Mouse (Mus musculus) megakaryocyte progenitor cell, adult 5-6 weeks (primary cell): ENCODE measurements around the gene Iqgap1. TPM values are rescaled to one million over a fixed set of nuclear protein-coding genes. Genes with fewer than 3 reads are reported as not detected.
"Not testable (repeated sequence)": the region's sequence is repeated elsewhere in the genome, so short reads cannot be mapped to it uniquely, and the experiment has no call there.

Experiments
- ATAC-seq: replicated peaks from 2 replicates; pipeline ENCODE4 v1.8.0; 2016; ENCODE audit warnings: mild to moderate bottlenecking, moderate TSS enrichment, inconsistent platforms; ENCODE audit not compliant: poor library complexity
- total RNA-seq, 2 experiments: library from RNA; stranded (forward) in 1 of 2; stranded (reverse) in 1 of 2; fragments of 157-497, 149-512 nt in 1 of 2; fragments of 200-1000 nt in 1 of 2; gene quantifications; 2 replicates each; pipeline versions ENCODE4 v1.2.3 to v1.2.4; 2015 to 2017

Iqgap1 gene
- total RNA-seq, 2 experiments from 2014 or later = 81.0 to 90.5 TPM

DNA sequence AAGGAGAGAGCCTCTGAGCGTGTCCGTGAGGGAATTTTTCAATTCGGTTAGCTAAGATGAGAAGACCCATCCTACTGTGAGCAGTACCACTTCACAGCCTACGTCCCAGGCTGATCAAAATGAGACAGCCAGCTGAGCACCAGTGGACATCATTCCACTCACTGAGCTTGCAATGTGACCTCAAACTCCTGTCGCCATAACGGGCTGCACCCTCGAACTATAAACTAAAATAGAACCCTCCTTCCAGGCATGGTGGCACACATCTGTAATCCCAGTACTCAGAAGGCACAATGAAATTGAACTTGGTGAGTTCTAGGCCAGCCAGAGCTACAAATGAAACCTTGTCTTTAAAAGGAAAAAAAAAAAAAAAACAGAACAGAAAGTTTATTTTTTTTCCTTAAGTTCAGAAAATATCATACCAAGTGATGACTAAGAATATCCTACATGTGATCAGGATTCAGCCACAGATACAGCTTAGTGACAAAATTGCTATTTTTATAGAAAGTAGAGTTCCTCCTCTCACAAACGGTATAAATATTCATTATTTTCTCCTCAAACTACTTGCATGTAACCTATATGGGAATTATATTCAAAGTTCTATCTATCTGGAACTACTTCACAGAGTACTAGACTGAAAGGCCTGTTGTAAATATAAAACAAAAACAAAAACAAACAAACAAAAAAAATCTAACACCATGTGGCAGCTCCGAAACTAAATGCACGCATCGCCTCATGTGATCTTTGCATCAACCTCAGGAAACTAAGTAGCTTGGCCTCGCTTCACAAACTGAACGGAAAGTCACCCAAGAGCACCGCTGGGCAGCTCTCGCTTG is 50.9 kb downstream of the Iqgap1 start:
- ATAC-seq = no peak

DNA sequence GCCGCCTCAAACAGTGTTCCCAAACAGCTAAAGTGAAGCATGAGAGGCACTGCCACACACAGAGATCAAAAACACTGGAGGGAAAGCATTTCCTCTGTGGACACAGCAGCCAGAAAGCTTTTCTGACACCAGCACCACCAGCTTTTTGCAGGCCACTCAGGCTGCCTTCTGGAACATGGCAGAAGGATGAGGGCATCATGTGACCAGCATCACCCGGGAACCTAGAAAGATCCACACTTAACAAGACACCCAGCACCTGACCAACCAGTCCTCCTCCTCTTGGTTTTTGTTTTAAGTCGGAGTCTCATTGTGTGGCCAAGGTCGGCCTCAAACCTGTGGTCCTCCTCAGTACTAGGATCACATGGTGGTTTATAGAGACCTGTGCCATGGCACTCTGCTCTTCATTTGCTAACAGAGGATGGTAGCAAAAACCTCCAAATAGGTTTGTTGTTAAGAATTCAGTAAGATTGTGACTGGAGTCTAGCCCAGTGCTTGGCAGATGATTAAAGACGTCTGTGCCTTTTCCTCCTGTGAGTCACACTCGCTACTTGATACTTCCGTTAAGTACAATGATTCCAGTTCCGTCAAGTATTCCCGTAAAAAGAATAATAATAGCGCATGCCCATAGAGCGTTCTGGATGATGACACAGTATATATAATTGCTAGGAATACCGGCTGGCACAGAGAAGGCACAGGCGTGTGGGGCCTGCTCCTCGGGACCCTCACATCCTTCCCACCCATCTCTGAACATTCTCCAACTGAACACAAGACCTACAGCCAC is 51.8 kb downstream of the Iqgap1 start:
- ATAC-seq = no peak

DNA sequence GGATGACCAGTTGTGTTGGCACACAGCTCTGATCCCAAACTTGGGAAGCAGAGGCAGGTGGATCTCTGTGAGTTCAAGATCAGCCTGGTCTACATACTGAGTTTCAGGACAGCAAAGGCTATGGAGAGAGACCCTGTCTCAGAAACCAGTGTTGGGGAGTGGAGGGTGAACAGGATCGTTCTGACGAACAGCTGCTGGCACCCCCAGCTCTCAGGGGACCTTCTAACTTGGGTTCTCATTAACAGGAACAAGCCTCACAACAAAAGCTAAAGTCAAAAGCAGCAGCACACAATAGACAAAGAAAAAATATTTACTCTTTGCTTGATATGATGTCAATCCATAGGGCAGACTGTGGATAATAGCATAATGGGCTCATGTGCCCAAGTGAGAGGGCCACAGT is 55.3 kb downstream of the Iqgap1 start:
- no peak for ATAC-seq

DNA sequence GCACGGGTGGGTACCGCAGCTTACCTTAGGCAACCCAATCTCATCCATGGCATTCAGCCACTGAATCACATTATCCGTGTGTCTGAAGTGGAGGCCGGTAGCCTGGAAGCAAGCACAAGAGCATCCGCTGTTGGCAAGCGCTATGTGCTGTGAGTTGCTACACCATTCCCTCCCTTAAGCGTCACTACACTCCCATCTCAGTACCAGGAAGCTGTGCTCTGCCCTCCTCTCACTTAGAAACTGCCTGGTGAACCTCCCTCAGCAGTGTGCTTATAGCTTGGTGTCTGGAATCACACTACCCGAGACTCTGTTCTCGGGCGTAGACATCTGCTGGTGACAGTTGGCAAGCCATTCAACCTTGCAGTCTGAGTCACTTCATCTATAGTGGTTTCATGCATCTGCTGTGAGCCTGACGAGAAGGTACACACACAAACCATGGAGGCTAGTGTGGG is 58.9 kb downstream of the Iqgap1 start:
- no peak for ATAC-seq

DNA sequence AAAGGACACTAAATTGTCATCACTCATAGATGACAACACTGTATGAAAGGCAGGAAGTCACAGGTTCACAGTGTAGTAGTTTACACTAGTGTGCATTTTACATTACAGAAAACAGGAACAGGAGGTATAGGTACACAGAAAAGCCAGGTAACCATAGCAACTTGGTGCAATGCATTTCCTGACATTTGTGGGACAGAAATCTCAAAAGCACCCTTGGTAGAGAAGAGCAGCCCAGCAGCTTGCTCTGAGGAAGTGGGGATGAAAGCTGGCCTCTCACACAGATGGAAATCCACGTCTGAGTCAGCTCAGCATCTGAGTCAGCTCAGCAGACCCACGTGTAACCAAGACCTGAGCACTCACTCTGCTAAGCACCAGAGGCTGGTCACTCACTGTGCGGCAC is 59.7 kb downstream of the Iqgap1 start:
- peak; percentile 9; the same call in 1 of the 2 replicates for ATAC-seq

DNA sequence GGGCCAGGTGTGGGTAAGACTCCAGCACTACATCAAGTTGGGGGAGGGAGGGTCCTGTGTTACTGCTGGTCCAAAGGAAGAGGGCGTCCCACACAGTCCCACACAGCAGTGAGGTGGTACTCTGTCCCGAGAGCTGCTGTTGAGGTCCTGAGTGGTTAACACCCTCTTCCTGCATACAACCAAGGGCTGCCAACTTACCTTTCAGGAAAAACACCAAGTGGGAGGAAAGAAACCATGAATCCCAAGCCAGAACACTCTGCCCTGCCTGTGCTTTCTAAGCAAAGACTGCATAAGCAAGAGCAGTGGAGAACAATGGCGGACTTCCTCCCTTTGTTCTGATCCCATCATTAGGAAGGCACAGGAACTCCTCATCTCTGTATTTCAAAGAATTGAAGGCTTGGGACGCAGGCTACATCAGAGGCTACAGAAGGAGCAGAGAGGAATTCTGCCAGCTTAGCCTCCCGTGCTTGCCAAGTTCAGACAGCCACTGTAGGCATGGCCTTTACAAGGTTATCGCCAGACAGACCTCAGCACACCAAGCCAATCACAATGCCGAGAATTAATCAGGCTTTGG is 61.8 kb downstream of the Iqgap1 start:
- ATAC-seq = no peak

DNA sequence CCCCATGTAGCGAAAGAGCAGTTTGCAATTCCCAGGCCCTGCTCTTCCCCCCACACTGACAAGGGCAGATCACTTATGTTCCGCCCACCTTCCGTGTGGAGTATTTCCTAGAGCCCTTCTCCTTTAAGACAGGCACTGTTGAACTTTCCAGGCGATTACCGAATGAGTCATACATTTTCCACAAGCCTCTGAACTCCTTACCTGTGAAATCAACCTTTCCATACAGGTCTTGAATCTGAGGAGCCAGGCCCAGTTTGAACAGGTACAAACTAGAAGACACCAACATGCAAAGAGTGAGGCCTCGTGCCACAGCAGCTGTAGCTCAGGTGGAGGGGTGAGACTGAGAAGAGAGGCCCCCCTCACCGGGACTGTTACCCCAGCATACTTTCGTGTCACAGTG is 63.5 kb downstream of the Iqgap1 start:
- no peak for ATAC-seq

DNA sequence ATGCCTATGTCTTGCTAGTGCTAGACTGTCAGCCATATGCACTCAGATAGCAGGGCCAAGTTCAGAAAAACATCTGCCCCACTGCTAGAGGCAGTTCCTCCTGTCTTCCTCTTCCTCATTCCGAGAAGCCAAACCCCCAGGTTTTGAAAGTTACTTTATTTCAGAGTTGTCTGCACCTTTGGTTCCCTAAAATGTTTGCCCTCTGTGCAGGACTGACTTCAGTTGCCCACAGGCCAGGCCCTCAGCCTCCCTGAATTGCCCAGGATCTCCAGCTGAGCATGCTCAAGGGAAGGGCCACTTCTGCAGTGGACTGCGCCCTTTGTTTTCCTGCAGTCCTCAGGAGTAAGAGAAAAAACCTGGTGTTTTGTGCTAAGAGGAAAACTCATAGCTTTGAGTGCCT is 71.7 kb downstream of the Iqgap1 start:
- peak; percentile 86 for ATAC-seq

DNA sequence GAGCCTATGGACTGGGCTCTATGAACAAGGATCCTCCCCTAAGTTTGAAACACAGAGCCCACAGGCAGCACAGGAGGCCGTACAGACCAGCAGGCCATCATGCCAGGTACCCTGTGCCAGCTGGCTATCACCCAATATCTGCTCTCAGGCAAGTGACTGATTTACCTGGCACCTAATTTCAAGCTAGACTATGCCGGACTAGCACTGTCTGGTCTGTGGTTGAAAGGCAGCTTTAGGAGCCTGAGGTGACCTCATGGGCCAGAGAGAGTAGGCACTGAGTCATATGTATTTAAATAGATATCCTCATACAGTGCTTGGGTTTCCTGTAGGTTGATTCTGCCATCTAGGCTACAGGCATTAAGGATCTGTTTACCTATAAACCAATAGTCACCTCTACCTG is 72.2 kb downstream of the Iqgap1 start:
- ATAC-seq = peak; percentile 9; the same call in 1 of the 2 replicates

DNA sequence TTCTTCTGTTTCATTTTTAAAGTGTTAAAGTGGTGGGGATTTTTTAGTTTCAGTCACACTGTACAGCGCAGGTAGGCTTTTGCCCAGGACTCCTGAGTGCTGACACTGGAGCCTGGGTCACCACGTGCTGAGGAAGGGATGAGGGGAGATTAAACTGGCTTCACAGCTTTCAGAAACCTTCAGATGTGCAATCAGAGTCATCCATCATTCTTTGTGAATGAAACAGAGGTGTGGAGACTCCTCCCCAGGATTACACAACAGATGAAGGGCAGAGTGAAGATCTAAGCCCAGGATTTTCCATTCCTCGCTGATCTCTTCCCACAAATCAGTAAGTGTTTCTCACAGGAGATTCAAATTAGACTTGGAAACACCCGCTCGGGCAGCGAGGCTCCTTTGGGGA is 76.2 kb downstream of the Iqgap1 start:
- ATAC-seq = no peak

DNA sequence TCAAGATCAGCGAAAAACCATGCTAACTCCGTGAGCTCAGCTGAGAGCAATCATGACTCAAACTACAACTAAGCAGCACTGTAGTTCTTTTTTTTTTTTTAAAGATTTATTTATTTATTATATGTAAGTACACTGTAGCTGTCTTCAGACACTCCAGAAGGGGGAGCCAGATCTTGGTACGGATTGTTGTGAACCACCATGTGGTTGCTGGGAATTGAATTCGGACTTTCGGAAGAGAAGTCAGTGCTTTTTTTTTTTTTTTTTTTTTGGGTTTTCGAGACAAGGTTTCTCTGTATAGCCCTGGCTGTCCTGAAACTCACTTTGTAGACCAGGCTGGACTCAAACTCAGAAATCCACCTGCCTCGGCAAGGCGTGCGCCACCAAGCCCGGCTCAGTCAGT is 76.7 kb downstream of the Iqgap1 start:
- not testable (repeated sequence) for ATAC-seq

DNA sequence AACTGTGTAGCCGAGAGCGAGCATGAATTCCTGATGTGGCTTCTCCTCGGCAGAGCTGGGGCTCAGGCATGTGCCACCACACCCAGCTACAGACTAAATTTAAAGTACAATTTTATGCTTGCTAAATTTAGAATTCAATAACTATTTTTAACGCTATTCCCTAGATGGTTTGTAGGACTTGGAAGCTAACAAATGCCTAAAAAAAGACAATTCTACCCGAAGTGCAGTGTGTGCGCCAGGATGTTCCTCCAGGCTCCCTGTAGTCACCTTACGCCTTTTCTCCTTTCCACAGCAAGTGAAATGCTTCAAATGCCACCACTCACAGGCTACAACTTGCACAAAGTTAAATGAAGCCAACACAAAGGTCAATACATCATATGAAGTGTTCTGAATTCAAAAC is 78.4 kb downstream of the Iqgap1 start:
- no peak for ATAC-seq

DNA sequence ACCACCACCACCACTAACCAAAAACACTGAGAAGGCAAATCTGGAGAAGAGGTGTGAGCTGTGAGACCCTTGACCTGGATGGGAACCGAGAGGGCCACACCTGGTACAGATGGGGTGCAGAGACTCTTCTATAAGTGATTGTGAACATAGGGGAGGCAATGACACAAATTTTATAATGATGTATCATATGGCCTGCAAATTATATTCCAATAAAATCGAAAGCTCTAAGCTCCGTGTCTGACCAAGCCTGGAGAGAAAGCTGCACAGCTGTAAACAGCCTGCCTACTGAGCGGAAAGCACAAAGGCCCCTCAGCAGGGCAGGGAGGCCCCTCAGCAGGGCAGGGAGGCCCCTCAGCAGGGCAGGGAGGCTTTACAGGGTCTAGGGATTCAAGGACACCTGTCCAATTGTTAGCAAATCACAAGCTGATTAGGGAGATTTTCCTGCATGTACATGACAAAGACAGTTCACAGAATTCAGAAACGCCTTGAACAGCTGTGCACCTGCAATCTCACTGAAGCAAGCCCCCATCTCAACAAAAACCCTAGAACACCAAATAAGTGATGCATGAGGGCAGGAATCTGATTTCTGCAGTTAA is 79.5 kb downstream of the Iqgap1 start:
- ATAC-seq = no peak

DNA sequence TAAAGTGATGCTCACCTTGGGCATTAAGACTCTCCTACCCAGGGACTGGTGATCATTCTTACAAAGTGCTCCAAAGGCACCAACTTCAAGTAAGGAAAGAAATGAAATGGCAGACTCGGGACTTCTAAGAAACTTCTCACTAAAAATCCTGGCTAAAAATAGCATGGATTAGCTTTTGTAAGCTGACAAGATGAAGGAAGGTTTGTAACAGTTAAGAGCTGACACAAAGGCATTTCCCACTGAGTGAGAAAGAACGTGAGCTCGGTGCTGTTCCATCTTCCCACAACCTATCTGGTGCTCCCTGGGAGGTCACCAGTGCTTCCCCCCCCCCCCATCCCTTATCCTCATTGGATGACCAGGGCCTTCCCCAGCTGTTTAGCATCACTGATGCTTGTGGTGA is 80.0 kb downstream of the Iqgap1 start:
- no peak for ATAC-seq

DNA sequence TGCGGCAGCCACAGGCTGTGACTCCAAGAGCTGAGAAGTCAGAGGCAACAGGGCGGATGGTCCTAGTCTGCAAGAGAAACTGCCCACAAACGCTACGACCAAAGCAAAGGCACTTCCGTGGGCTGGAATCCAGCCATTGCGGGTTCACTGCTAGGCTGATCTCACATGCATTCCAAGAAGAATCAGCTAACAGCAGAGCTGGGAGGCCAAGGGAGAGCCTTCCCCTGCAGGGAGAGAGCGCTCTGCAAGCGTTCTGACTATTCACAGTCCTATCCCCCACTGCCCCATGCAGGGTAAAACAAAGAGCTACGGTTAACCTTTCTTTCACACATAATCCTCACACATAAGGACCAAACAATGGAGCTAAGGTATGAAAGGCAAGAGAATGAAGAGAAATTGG is 80.5 kb downstream of the Iqgap1 start:
- ATAC-seq = no peak

DNA sequence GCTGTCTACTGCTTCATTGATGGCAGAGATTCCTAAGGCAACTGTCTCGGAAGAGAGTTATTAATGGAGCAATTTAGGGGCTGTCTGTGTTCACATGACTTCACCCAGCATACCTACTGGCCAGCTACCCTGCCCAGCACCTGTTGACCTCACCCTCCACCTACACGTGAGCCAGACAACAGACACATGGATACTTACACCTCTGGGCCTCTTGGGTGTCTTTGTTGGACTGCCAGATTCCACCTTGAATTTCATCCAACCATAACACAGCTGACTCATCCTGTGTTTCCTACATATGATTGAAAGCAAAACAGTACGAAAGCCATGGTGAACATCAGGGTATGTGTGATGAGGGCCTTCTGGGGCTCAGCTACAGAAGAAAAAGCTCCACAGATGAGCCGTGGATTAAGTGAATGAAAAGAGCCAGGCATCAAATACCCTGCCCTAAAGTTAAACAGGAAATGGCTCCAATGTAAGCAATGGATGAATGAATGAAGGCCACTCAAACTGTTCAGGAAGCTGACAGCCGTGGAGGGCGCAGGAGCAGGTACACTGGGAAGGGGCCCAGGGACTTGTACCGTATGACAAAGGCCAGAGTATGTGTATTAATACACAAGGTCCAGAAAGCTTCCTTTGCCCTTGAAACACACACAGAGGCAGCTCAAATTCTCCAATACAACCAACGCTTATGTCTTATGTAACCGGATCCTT is 81.7 kb downstream of the Iqgap1 start:
- no peak for ATAC-seq

DNA sequence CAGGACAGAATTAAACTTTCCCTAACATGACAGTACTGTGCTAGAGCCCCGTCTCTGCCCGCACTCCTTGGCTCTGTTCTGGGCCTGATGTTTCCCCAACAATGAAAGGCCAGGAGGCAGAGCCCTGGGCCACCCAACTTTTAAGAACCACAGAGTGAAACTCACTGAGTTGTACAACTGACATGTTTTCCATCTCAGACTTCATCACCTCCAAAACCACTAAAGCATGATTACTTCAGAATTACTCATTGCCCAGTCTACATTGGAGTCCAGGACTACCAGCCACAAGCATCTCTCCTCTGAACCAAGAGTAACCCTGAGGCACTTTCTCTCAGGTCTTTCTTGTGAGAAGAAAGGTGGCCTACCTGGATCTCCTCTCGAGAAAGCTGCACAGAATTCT is 83.1 kb downstream of the Iqgap1 start:
- ATAC-seq = no peak

DNA sequence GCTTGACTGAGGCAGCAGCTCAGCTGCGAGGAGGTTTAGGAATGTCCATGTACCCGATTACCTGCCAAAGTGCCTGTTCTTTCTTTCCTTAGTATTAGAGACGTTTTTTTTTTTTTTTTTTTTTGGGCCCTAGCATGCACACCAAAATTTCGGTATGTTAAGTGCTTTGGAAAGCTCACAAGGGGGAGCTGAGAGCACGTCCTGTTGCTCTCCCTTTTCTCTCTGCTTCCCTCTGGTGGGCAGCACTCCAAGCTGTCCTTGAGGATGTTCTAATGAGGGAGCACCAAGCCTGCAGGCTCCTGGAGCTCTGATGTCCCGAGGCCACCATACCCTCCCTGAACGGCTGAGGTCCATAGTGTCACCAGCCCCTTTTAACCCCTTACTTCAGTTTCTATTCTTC is 84.8 kb downstream of the Iqgap1 start:
- peak; percentile 93 for ATAC-seq

DNA sequence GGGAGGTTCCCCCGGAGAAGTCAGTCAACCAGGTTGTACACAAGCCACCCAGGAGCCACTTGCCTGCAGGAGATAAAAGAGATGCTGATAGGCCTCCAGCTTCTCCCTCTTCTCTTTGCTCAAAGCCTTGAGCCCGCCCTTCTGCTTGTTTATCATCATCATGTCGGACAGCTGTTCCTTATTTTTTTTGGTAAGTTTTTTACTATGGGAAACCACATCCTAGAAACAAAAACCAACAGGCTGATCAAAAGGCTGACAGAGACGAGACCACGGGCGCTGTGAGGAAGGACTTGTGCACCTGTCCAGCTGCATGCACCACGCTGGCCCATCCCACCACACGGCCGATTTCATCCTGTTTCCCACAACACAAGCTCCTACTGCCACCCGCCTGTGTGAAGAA is 89.6 kb downstream of the Iqgap1 start:
- ATAC-seq = 0 out of 2 replicates have a peak, but pooled peaks have one; percentile 21

DNA sequence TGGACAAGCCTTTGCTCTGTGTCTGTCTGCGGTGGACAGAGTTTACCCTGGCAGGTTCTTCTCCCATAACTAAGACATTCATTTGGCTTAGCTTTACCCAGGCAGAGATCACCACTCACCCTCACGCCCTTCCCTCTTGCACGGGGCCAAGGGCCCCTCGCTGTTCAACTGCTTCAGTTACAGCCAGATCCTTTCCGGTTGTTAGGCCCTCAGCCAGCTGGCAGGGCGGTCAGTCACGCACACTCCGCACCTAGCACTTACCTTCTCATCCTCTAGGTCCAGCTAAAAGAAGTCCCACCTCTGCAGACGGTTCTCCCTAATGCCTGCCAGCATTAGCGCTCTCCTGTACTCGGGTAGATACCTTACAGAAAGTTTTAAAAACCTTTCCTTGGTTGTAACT is 92.8 kb downstream of the Iqgap1 start:
- ATAC-seq = no peak

DNA sequence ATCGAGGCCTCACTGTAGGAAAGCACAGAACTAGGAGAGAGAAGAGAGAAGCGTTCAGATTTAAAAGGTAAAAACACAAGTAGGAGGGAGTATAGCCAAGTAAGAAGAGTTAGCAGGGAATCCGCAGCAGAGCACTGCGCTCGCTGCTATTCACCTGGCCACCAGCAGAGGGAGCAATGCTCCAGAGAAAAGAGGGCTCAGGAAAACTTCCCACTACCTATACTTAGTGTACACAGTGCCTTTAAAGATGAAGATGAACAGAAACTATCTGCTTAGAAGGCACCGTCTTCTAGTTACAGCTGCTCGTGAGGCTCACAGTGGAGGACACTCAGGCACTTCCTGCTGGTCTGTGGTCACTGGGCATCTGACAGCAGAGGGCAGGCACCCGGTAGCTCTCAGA is 96.1 kb downstream of the Iqgap1 start:
- peak; percentile 91 for ATAC-seq
